Mouse (Mus musculus): ENCODE measurements around the gene Col4a2. TPM values are rescaled to one million over a fixed set of nuclear protein-coding genes. Genes with fewer than 3 reads are reported as not detected.

The Col4a2 gene
- polyA plus RNA-seq, 1 experiment from 2014 or later, result 44.5 TPM

- H3K27me3 ChIP-seq (replicated peaks; ENCODE audit: control insufficient read depth, insufficient read depth, low read length), result no peaks in the 10 kb centered on the region
- peak; percentile 50 for TF ChIP-seq CTCF (IDR thresholded peaks at IDR 0.05; ENCODE audit: low read depth)
- H3K4me2 ChIP-seq (replicated peaks; ENCODE audit: low read depth), result no peak overlapping the region
- H3K36me3 ChIP-seq (ENCODE audit: control insufficient read depth, insufficient read depth), result no peaks in the 10 kb centered on the region
- no peak overlapping the region for H3K9ac ChIP-seq (ENCODE audit: low read depth, low read length)
- H3K4me1 ChIP-seq (replicated peaks; ENCODE audit: control insufficient read depth, insufficient read depth, low read length), result 0 out of 2 replicates have a peak, but pooled peaks cover 6% of the 10 kb centered on the region
- no peak overlapping the region for H3K27ac ChIP-seq (ENCODE audit: low read depth, low read length)
- H3K9me3 ChIP-seq (ENCODE audit: control insufficient read depth), result no peaks in the 10 kb centered on the region
- 61% methylated on average over 4 of the region's 4 CpGs for WGBS
- no peak overlapping the region for H3K4me3 ChIP-seq (ENCODE audit: low read depth, low read length)
- no peak for ATAC-seq
Observed at GRCm38 (mm10) chr8:11384841-11385240, 72.2 kb downstream of the Col4a2 start.

- Histone ChIP-seq H3K36me3 (ENCODE audit: control insufficient read depth, insufficient read depth) (no peaks in the 10 kb centered on the region), H3K4me1 (replicated peaks; ENCODE audit: control insufficient read depth, insufficient read depth, low read length) (0 out of 2 replicates have a peak, but pooled peaks cover 6% of the 10 kb centered on the region), H3K27me3 (replicated peaks; ENCODE audit: control insufficient read depth, insufficient read depth, low read length) (no peaks in the 10 kb centered on the region), H3K4me3 (ENCODE audit: low read depth, low read length) (no peak overlapping the region), H3K4me2 (replicated peaks; ENCODE audit: low read depth) (no peak overlapping the region), H3K9ac (ENCODE audit: low read depth, low read length) (no peak overlapping the region), H3K9me3 (ENCODE audit: control insufficient read depth) (no peaks in the 10 kb centered on the region), H3K27ac (ENCODE audit: low read depth, low read length) (no peak overlapping the region)
- no peak for TF ChIP-seq CTCF (IDR thresholded peaks at IDR 0.05; ENCODE audit: low read depth)
- no peak for ATAC-seq
- 71% methylated on average over 9 of the region's 9 CpGs for WGBS
Observed at GRCm38 (mm10) chr8:11385272-11385905, 72.8 kb downstream of the Col4a2 start.

DNA sequence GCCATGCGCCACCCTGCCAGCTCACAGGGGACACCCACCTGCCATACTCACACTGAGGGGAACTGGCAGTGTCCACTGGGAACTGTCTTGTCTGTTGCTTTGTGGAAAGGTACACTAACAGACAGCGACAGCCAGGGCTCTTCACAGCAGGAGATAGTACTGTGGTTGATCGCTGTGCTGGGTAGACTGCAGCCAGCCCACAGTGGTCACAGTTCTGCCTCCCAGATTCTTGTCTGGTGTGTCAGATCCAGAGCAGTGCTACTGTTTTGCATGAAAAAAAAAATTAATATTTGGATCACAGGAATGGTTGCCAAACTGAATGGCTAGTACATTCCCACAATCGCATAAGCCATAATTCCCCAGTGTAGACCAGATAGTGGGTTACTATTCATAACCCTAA is 74.7 kb downstream of the Col4a2 start:
- Histone ChIP-seq H3K27me3 (replicated peaks; ENCODE audit: control insufficient read depth, insufficient read depth, low read length) (no peaks in the 10 kb centered on the region), H3K27ac (ENCODE audit: low read depth, low read length) (no peak overlapping the region), H3K9me3 (ENCODE audit: control insufficient read depth) (no peaks in the 10 kb centered on the region), H3K36me3 (ENCODE audit: control insufficient read depth, insufficient read depth) (no peaks in the 10 kb centered on the region), H3K4me1 (replicated peaks; ENCODE audit: control insufficient read depth, insufficient read depth, low read length) (no peaks in the 10 kb centered on the region), H3K4me2 (replicated peaks; ENCODE audit: low read depth) (no peak overlapping the region), H3K9ac (ENCODE audit: low read depth, low read length) (no peak overlapping the region), H3K4me3 (ENCODE audit: low read depth, low read length) (no peak overlapping the region)
- WGBS, result 89% methylated on average over 4 of the region's 4 CpGs
- no peak for ATAC-seq
- no peak for TF ChIP-seq CTCF (IDR thresholded peaks at IDR 0.05; ENCODE audit: low read depth)

DNA sequence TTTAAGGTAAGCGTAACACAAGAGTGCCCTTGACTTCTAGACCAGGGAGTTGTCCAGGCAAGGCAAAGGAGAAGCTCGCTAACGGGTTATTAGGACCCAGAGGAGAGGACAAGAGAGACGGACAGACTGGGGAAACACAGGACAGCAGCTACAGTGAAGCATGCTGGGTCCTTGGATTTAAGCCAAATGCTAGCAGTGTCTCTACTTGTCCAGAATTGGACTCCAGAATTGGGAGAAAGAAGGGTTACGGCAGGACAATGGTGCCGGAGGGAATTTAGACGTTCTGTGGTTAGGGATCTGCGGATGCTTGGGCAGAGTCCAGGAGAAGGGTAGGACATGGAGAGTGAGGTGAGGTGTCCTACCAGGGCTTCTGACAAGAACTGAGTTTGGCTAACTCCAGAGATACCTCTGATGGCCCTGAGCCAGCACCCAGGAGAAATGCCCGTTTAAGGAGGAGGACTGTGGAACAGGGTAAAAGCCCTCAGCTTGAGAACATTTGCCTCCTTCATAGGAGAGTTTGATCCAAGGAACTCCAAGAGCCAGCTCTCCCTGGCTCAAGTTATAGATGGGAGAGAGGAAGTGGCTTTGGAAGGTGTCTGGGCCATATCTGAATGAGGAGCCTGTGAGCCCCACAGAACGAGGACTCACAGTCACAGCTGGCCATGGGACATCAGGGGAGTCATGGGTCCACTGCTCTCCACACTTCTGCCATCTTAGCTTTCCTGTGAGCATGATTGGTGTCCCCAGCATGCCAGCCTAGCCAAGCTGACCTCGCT is 76.9 kb downstream of the Col4a2 start:
- Histone ChIP-seq H3K4me3 (ENCODE audit: low read depth, low read length) (no peak overlapping the region), H3K4me2 (replicated peaks; ENCODE audit: low read depth) (no peak overlapping the region), H3K27me3 (replicated peaks; ENCODE audit: control insufficient read depth, insufficient read depth, low read length) (no peaks in the 10 kb centered on the region), H3K36me3 (ENCODE audit: control insufficient read depth, insufficient read depth) (no peaks in the 10 kb centered on the region), H3K9ac (ENCODE audit: low read depth, low read length) (no peak overlapping the region), H3K9me3 (ENCODE audit: control insufficient read depth) (no peaks in the 10 kb centered on the region), H3K27ac (ENCODE audit: low read depth, low read length) (no peak overlapping the region), H3K4me1 (replicated peaks; ENCODE audit: control insufficient read depth, insufficient read depth, low read length) (no peaks in the 10 kb centered on the region)
- WGBS, result 75% methylated on average over 11 of the region's 11 CpGs
- TF ChIP-seq CTCF (IDR thresholded peaks at IDR 0.05; ENCODE audit: low read depth), result no peak
- ATAC-seq, result no peak

- Histone ChIP-seq H3K4me2 (replicated peaks; ENCODE audit: low read depth) (no peak overlapping the region), H3K9me3 (ENCODE audit: control insufficient read depth) (no peaks in the 10 kb centered on the region), H3K4me1 (replicated peaks; ENCODE audit: control insufficient read depth, insufficient read depth, low read length) (no peaks in the 10 kb centered on the region), H3K9ac (ENCODE audit: low read depth, low read length) (no peak overlapping the region), H3K27ac (ENCODE audit: low read depth, low read length) (peak overlapping the region; percentile 36; the same call in 1 of the 2 replicates), H3K36me3 (ENCODE audit: control insufficient read depth, insufficient read depth) (no peaks in the 10 kb centered on the region), H3K4me3 (ENCODE audit: low read depth, low read length) (no peak overlapping the region), H3K27me3 (replicated peaks; ENCODE audit: control insufficient read depth, insufficient read depth, low read length) (no peaks in the 10 kb centered on the region)
- peak; percentile 96 for TF ChIP-seq CTCF (IDR thresholded peaks at IDR 0.05; ENCODE audit: low read depth)
- WGBS, result 14% methylated on average over 1 of the region's 1 CpGs
- peak; percentile 41 for ATAC-seq
Observed at GRCm38 (mm10) chr8:11392739-11393138, 80.1 kb downstream of the Col4a2 start.

- Histone ChIP-seq H3K4me2 (replicated peaks; ENCODE audit: low read depth) (no peak overlapping the region), H3K4me3 (ENCODE audit: low read depth, low read length) (no peak overlapping the region), H3K36me3 (ENCODE audit: control insufficient read depth, insufficient read depth) (no peaks in the 10 kb centered on the region), H3K27me3 (replicated peaks; ENCODE audit: control insufficient read depth, insufficient read depth, low read length) (no peaks in the 10 kb centered on the region), H3K27ac (ENCODE audit: low read depth, low read length) (peak overlapping the region; percentile 36), H3K9ac (ENCODE audit: low read depth, low read length) (no peak overlapping the region), H3K9me3 (ENCODE audit: control insufficient read depth) (no peaks in the 10 kb centered on the region), H3K4me1 (replicated peaks; ENCODE audit: control insufficient read depth, insufficient read depth, low read length) (no peaks in the 10 kb centered on the region)
- ATAC-seq, result peak; percentile 37
- TF ChIP-seq CTCF (IDR thresholded peaks at IDR 0.05; ENCODE audit: low read depth), result no peak
- WGBS, result 37% methylated on average over 7 of the region's 7 CpGs
Observed at GRCm38 (mm10) chr8:11393161-11393560, 80.6 kb downstream of the Col4a2 start.
